Mouse (Mus musculus): Measurements from ENCODE around the gene Itfg1.

DNA sequence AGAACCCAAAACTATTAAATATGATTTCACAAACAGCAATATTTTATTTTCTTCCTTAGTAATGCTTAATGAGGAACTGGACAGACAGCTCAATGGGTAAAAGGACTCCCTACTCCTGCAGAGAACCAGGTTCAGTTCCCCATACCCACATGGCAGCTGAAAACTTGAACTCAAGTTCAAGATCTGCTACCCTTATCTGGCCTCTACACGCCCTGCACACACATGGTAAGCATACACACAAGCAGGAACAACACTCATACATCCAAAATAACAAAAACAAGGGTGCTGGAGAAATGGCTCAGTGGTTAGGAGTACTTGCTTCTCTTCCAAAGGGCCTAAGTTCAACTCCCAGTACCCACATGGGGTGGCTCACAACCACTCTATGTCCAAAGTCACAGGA is 39.3 kb downstream of the Itfg1 start:
- TF ChIP-seq CTCF (IDR thresholded peaks at IDR 0.05), result no peak
- no peak for TF ChIP-seq EP300 (IDR thresholded peaks at IDR 0.05)

All from lung, postnatal 0 days (tissue).